Mouse (Mus musculus) liver, embryonic 11.5 days (tissue): ENCODE data around the gene Axdnd1. TPM values are rescaled to one million over a fixed set of nuclear protein-coding genes. Genes with fewer than 3 reads are reported as not detected.

Source experiments
- ATAC-seq: fragments of 200-750 bp; cut with Nextera tagmentation; replicated peaks from 2 replicates; pipeline ENCODE4 v1.8.0; 2017; ENCODE audit warnings: moderate number of reproducible peaks, mild to moderate bottlenecking, moderate TSS enrichment, moderate library complexity; ENCODE audit not compliant: low FRiP score
- DNase-seq: peaks from one replicate; pipeline ENCODE4 v3.0.0-alpha.2; 2017; ENCODE audit warnings: low spot score
- H3K27ac ChIP-seq: fragments of 300-500 bp; sonication (generic); 2 replicates; pipeline ENCODE4 v1.5.1; 2014; ENCODE audit warnings: mild to moderate bottlenecking, low read depth, low read length, control low read depth
- H3K27me3 ChIP-seq: fragments of 300-500 bp; sonication (generic); replicated peaks from 2 replicates; pipeline ENCODE4 v1.6.1; 2014; ENCODE audit warnings: low read length, mixed read lengths; ENCODE audit not compliant: control insufficient read depth, insufficient read depth
- H3K36me3 ChIP-seq: fragments of 300-500 bp; sonication (generic); 2 replicates; pipeline ENCODE4 v1.6.1; 2014; ENCODE audit warnings: mild to moderate bottlenecking, low read length, moderate library complexity, mixed read lengths; ENCODE audit not compliant: control insufficient read depth, insufficient read depth
- H3K4me1 ChIP-seq: fragments of 300-500 bp; sonication (generic); replicated peaks from 2 replicates; pipeline ENCODE4 v1.6.1; 2014; ENCODE audit warnings: low read length, mixed read lengths; ENCODE audit not compliant: control insufficient read depth, insufficient read depth
- H3K4me2 ChIP-seq: fragments of 300-500 bp; sonication (generic); 2 replicates; pipeline ENCODE4 v1.6.1; 2014; ENCODE audit warnings: mild to moderate bottlenecking, control low read depth, moderate library complexity
- H3K4me3 ChIP-seq: fragments of 300-500 bp; sonication (generic); 2 replicates; pipeline ENCODE4 v1.5.1; 2014; ENCODE audit warnings: low read depth, low read length, control low read depth
- H3K9ac ChIP-seq: fragments of 300-500 bp; sonication (generic); 2 replicates; pipeline ENCODE4 v1.6.1; 2014; ENCODE audit warnings: low read depth, low read length, control low read depth
- H3K9me3 ChIP-seq: fragments of 300-500 bp; sonication (generic); 2 replicates; pipeline ENCODE4 v1.6.1; 2016; ENCODE audit warnings: low read length, inconsistent platforms, mixed read lengths; ENCODE audit not compliant: control insufficient read depth
- WGBS: fragments of 180-500 bp; shearing (Covaris S2); extraction: QIAGEN DNeasy Blood & Tissue Kit; methylation state at CpG from one replicate; pipeline ENCODE4 v1.1.7; 2014; 5-methylcytosine and 5-hydroxymethylcytosine counted together
- polyA plus RNA-seq: library from polyadenylated mRNA; unstranded; fragments of >200 nt; fragmentation: Nextera tagmentation; extraction: Ambion mirVana; gene quantifications from 2 replicates; pipeline ENCODE4 v1.2.1, GENCODE M21; 2014

Axdnd1 gene
- polyA plus RNA-seq, 1 experiment from 2014 or later: 0.05 TPM

- no peak for DNase-seq
- Histone ChIP-seq H3K27me3 (no peaks in the 10 kb centered on the region), H3K4me2 (no peak overlapping the region), H3K4me3 (no peak overlapping the region), H3K9ac (no peak overlapping the region), H3K4me1 (peaks cover 34% of the 10 kb centered on the region), H3K36me3 (peaks cover 2% of the 10 kb centered on the region; the same call in 1 of the 2 replicates), H3K27ac (0 out of 2 replicates have a peak overlapping the region, but pooled peaks have one; percentile 26), H3K9me3 (no peaks in the 10 kb centered on the region)
- 88% methylated on average over 4 of the region's 4 CpGs for WGBS
- no peak for ATAC-seq
Observed at GRCm38 (mm10) chr1:156460216-156460615, 39.3 kb upstream of the Axdnd1 start.

GRCm38 (mm10) chr1:156459690-156460089 is 38.7 kb upstream of the Axdnd1 start:
- Histone ChIP-seq H3K36me3 (peaks cover 2% of the 10 kb centered on the region; the same call in 1 of the 2 replicates), H3K4me2 (no peak overlapping the region), H3K4me3 (no peak overlapping the region), H3K27ac (0 out of 2 replicates have a peak overlapping the region, but pooled peaks have one; percentile 26), H3K4me1 (peaks cover 35% of the 10 kb centered on the region), H3K9me3 (no peaks in the 10 kb centered on the region), H3K9ac (no peak overlapping the region), H3K27me3 (no peaks in the 10 kb centered on the region)
- ATAC-seq: peak; percentile 19; the same call in 1 of the 2 replicates
- DNase-seq: no peak
- WGBS: 42% methylated on average over 3 of the region's 3 CpGs

- ATAC-seq (no peak), DNase-seq (no peak)
- H3K4me1 ChIP-seq: peaks cover 36% of the 10 kb centered on the region
- no peak overlapping the region for H3K9ac ChIP-seq
- H3K4me2 ChIP-seq: no peak overlapping the region; the same call in 1 of the 2 replicates
- H3K4me3 ChIP-seq: no peak overlapping the region
- peak overlapping the region; percentile 9; the same call in 1 of the 2 replicates for H3K27ac ChIP-seq
- WGBS: 47% methylated on average over 8 of the region's 8 CpGs
- no peaks in the 10 kb centered on the region for H3K27me3 ChIP-seq
- H3K36me3 ChIP-seq: peaks cover 2% of the 10 kb centered on the region; the same call in 1 of the 2 replicates
- no peaks in the 10 kb centered on the region for H3K9me3 ChIP-seq
Observed at GRCm38 (mm10) chr1:156458391-156459060, 37.6 kb upstream of the Axdnd1 start.

GRCm38 (mm10) chr1:156455005-156455758 is 34.2 kb upstream of the Axdnd1 start:
- H3K9me3 ChIP-seq: no peaks in the 10 kb centered on the region
- no peak overlapping the region for H3K27ac ChIP-seq

GRCm38 (mm10) chr1:156454384-156454783 is 33.4 kb upstream of the Axdnd1 start:
- Histone ChIP-seq H3K4me2 (no peak overlapping the region), H3K27me3 (no peaks in the 10 kb centered on the region), H3K27ac (no peak overlapping the region), H3K36me3 (peaks cover 2% of the 10 kb centered on the region; the same call in 1 of the 2 replicates), H3K9ac (no peak overlapping the region), H3K9me3 (no peaks in the 10 kb centered on the region), H3K4me1 (peaks cover 16% of the 10 kb centered on the region), H3K4me3 (no peak overlapping the region)
- DNase-seq (no peak), ATAC-seq (no peak)
- WGBS: 53% methylated on average over 7 of the region's 7 CpGs

More at GRCm38 (mm10) chr1:156455005-156455758, 34.2 kb upstream of the Axdnd1 start:
- Histone ChIP-seq H3K4me2 (no peak overlapping the region), H3K36me3 (peaks cover 2% of the 10 kb centered on the region; the same call in 1 of the 2 replicates), H3K4me3 (no peak overlapping the region), H3K4me1 (peaks cover 23% of the 10 kb centered on the region), H3K9ac (no peak overlapping the region), H3K27me3 (no peaks in the 10 kb centered on the region)
- no peak for DNase-seq
- 83% methylated on average over 2 of the region's 2 CpGs for WGBS
- 0 out of 2 replicates have a peak, but pooled peaks have one; percentile 57 for ATAC-seq

GRCm38 (mm10) chr1:156453876-156454275 is 32.9 kb upstream of the Axdnd1 start:
- H3K4me3 ChIP-seq: no peak overlapping the region
- H3K4me1 ChIP-seq: peaks cover 12% of the 10 kb centered on the region
- H3K27me3 ChIP-seq: no peaks in the 10 kb centered on the region
- 74% methylated on average over 10 of the region's 10 CpGs for WGBS
- H3K27ac ChIP-seq: no peak overlapping the region
- no peak overlapping the region for H3K4me2 ChIP-seq
- no peak for ATAC-seq
- H3K9me3 ChIP-seq: no peaks in the 10 kb centered on the region
- H3K36me3 ChIP-seq: peaks cover 2% of the 10 kb centered on the region; the same call in 1 of the 2 replicates
- no peak for DNase-seq
- no peak overlapping the region for H3K9ac ChIP-seq

GRCm38 (mm10) chr1:156450478-156450877 is 29.5 kb upstream of the Axdnd1 start:
- no peak overlapping the region for H3K9ac ChIP-seq
- H3K36me3 ChIP-seq: no peaks in the 10 kb centered on the region; the same call in 1 of the 2 replicates
- H3K9me3 ChIP-seq: no peaks in the 10 kb centered on the region
- no peak for DNase-seq
- H3K27me3 ChIP-seq: no peaks in the 10 kb centered on the region
- 0 out of 2 replicates have a peak, but pooled peaks cover 2% of the 10 kb centered on the region for H3K4me1 ChIP-seq
- H3K27ac ChIP-seq: no peak overlapping the region
- no peak overlapping the region for H3K4me3 ChIP-seq
- no peak for ATAC-seq
- no peak overlapping the region for H3K4me2 ChIP-seq
- WGBS: 68% methylated on average over 4 of the region's 4 CpGs

GRCm38 (mm10) chr1:156449691-156450090 is 28.7 kb upstream of the Axdnd1 start:
- Histone ChIP-seq H3K9me3 (no peaks in the 10 kb centered on the region), H3K36me3 (0 out of 2 replicates have a peak, but pooled peaks cover 3% of the 10 kb centered on the region), H3K27me3 (no peaks in the 10 kb centered on the region), H3K27ac (no peak overlapping the region), H3K4me2 (no peak overlapping the region), H3K9ac (no peak overlapping the region), H3K4me1 (0 out of 2 replicates have a peak, but pooled peaks cover under 1% of the 10 kb centered on the region), H3K4me3 (no peak overlapping the region)
- no peak for ATAC-seq
- DNase-seq: no peak
- 82% methylated on average over 17 of the region's 17 CpGs for WGBS
